Mouse (Mus musculus) C2C12 (cell line): ENCODE measurements around the gene Vmn1r89. TPM values are rescaled to one million over a fixed set of nuclear protein-coding genes. Genes with fewer than 3 reads are reported as not detected.

Experiments
- H3K27me3 ChIP-seq: one replicate; pipeline ENCODE4 v1.6.1; 2011; ENCODE audit not compliant: control insufficient read depth, insufficient read depth, insufficient read length
- H3K36me3 ChIP-seq: one replicate; pipeline ENCODE4 v1.6.1; 2011; ENCODE audit not compliant: control insufficient read depth, insufficient read depth
- H3K4me3 ChIP-seq: one replicate; pipeline ENCODE4 v1.5.1; 2011; ENCODE audit warnings: mild to moderate bottlenecking, control low read depth; ENCODE audit not compliant: poor library complexity, insufficient read depth, severe bottlenecking
- H3K79me2 ChIP-seq: one replicate; pipeline ENCODE4 v1.6.1; 2011; ENCODE audit not compliant: control insufficient read depth, insufficient read depth
- H3K79me3 ChIP-seq: one replicate; pipeline ENCODE4 v1.6.1; 2011; ENCODE audit warnings: low read depth, control low read depth
- H3ac ChIP-seq: one replicate; pipeline ENCODE3; 2011; ENCODE audit warnings: low read depth; ENCODE audit not compliant: control insufficient read depth, insufficient read length
- CEBPB ChIP-seq: IDR thresholded peaks from one replicate; pipeline ENCODE4 v1.6.1; 2011; ENCODE audit warnings: low read depth, mild to moderate bottlenecking, control low read depth, moderate library complexity
- CTCF ChIP-seq: IDR thresholded peaks from one replicate; pipeline ENCODE4 v1.5.1; 2011; ENCODE audit not compliant: control insufficient read depth, insufficient read depth, insufficient read length
- FOSL1 ChIP-seq: IDR thresholded peaks from one replicate; pipeline ENCODE4 v1.8.0; 2011; ENCODE audit warnings: mild to moderate bottlenecking, low read length; ENCODE audit not compliant: poor library complexity, insufficient read depth, severe bottlenecking
- MAX ChIP-seq: IDR thresholded peaks from one replicate; pipeline ENCODE4 v1.6.1; 2011; ENCODE audit warnings: mild to moderate bottlenecking, control low read depth
- MYOD1 ChIP-seq: IDR thresholded peaks from one replicate; pipeline ENCODE4 v1.6.1; 2011; ENCODE audit warnings: low read depth; ENCODE audit not compliant: control insufficient read depth, insufficient read length
- MYOG ChIP-seq: IDR thresholded peaks from one replicate; pipeline ENCODE4 v1.6.1; 2011; ENCODE audit not compliant: control insufficient read depth, insufficient read length; ENCODE audit errors: extremely low read depth
- USF1 ChIP-seq: IDR thresholded peaks from one replicate; pipeline ENCODE4 v1.6.1; 2011; ENCODE audit warnings: low read depth, mild to moderate bottlenecking, control low read depth, moderate library complexity
- long read RNA-seq, 2 experiments: library from polyadenylated mRNA; unstranded; transcript quantifications; one replicate each; pipeline ENCODE4 v2.0.0; 2019 to 2020
- polyA plus RNA-seq: library from polyadenylated mRNA; unstranded; fragments of >200 nt; fragmentation: generic; extraction: Trizol; gene quantifications from one replicate; pipeline ENCODE4 v1.2.1, GENCODE M21; 2012; ENCODE audit warnings: missing spikeins

Vmn1r89 gene
- not detected for polyA plus RNA-seq
- long read RNA-seq, experiment 1, result 0 reads
- long read RNA-seq, experiment 2, result 0 reads

DNA sequence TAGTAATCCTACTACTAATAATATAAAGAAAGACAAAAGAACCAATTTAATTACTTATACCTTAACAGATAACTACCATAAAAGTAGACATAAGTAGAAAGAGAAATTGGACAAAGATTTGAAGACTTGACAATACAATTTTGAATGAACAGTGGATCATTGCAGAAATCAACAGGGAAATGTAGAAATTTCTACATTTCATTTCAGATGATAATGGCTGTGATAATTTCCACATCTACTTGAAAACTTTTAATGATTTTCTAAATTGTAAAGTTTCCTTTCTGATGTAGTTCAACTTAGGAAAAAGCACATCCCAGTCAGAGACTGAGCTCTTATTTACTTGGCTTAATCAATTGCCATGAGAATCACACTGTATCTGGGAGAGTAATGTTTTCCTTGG lies at the start of gene Vmn1r89:
Vmn1r89 (plus strand) TSS at position 301 of the 400 bp plus-strand sequence.
- TF ChIP-seq MAX, result no peak
- no peak for TF ChIP-seq FOSL1
- TF ChIP-seq CEBPB, result no peak
- TF ChIP-seq USF1, result no peak
- TF ChIP-seq MYOD1, result no peak
- TF ChIP-seq CTCF, result no peak
- Histone ChIP-seq H3K79me2 (no peaks in the 10 kb centered on the region), H3ac (no peak within 1 kb of the TSS), H3K27me3 (no peaks in the 10 kb centered on the region), H3K36me3 (no peaks in the 10 kb centered on the region), H3K4me3 (no peak within 1 kb of the TSS), H3K79me3 (no peaks in the 10 kb centered on the region)

DNA sequence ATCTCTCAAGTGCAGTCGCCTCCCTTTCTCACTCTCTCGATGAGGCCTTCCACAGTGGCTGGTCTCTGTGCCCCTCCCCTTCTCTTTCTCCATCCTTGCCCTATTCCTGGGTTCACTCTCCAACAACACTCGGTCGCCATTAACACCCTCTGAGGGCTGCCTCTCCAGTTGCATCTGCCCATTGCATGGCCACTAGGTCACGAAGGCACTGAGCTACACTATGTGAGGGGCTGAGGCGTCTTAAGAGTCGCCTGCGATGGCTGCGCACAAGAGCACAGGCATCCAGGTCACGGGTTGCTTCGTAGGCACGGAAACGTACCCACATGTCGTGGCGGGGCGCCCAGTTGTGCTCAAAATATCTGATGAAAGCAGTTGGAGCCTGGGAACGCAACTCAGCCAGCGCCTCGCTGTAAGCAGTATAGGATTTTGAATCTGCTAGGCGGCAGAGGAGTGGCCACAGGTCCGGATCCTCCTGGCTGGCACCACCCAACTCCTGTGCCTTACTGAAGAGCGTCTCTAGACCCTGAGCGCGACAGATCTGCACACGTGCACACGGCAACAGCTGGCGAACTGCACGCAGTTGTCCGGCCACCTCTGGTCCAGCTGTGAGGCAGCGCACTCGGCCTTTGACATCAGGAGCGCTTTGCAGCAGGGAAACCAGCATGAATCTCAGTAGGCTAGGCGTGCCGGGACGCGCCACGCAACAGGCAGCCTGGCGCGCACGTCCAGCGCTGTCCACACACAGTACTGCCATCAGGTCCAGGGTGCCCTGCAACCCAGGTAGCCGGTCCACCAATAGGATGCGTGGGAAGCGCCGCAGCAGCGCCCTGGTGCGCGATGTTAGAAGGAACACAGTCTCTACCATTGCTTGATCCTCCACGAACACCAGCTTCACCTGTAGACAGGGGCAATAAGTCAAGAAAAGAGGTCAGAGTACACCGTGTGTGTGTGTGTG lies 48.2 kb downstream of the Vmn1r89 start:
- Histone ChIP-seq H3K79me2 (no peaks in the 10 kb centered on the region), H3K36me3 (no peaks in the 10 kb centered on the region), H3K4me3 (no peak overlapping the region), H3ac (no peak overlapping the region), H3K27me3 (no peaks in the 10 kb centered on the region), H3K79me3 (no peaks in the 10 kb centered on the region)
- TF ChIP-seq USF1 (no peak), CTCF (no peak), CEBPB (no peak), FOSL1 (no peak), MYOD1 (no peak), MYOG (no peak), MAX (no peak)

DNA sequence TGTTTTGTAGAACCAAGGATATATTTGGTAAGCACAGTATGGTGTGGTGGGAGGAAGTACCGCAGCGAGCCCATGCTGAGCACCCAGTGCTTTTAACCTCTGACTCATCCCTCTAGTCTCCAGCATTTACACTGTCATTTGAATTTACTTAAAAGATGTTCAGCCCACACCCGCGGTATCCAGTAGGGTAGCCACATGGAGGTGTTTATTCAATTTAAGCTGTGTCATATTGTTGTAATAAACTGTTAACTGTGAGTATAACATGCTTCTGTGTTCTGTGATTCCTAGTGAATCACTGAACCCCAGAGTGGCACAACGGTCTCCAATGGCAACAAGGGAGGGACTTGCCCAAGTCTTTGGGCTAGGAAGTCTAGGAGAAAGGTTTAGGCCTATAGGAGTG lies 51.0 kb downstream of the Vmn1r89 start:
- no peaks in the 10 kb centered on the region for H3K27me3 ChIP-seq
- H3K79me3 ChIP-seq, result no peaks in the 10 kb centered on the region
- H3K36me3 ChIP-seq, result no peaks in the 10 kb centered on the region
- no peak for TF ChIP-seq MYOD1
- no peak for TF ChIP-seq MYOG
- no peak for TF ChIP-seq USF1
- no peak for TF ChIP-seq CTCF
- TF ChIP-seq CEBPB, result no peak
- TF ChIP-seq FOSL1, result no peak
- H3K4me3 ChIP-seq, result no peak overlapping the region
- H3K79me2 ChIP-seq, result no peaks in the 10 kb centered on the region
- no peak overlapping the region for H3ac ChIP-seq

DNA sequence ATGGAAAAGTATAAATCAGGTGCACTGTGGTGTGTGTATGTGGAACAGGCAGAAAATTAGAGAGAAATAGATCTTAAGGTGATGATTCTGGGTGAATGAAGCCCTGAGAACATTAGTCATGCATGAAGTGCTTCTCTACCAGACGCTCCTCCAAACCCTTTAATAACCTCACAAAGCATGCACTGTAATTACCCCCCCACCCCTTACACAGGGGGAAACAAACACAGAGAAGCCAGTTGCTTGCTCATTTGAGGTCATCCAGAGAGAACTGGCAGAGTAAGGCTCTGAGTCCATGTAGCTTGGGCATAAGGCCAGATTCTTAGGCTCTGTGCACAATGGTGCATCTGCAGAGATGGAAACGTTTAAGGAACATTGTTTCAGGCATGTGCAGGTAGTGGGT lies 51.6 kb downstream of the Vmn1r89 start:
- TF ChIP-seq CEBPB (no peak), MYOD1 (no peak), MYOG (no peak), CTCF (no peak)
- Histone ChIP-seq H3ac (no peak overlapping the region), H3K27me3 (no peaks in the 10 kb centered on the region), H3K36me3 (no peaks in the 10 kb centered on the region), H3K79me3 (no peaks in the 10 kb centered on the region), H3K4me3 (no peak overlapping the region), H3K79me2 (no peaks in the 10 kb centered on the region)

DNA sequence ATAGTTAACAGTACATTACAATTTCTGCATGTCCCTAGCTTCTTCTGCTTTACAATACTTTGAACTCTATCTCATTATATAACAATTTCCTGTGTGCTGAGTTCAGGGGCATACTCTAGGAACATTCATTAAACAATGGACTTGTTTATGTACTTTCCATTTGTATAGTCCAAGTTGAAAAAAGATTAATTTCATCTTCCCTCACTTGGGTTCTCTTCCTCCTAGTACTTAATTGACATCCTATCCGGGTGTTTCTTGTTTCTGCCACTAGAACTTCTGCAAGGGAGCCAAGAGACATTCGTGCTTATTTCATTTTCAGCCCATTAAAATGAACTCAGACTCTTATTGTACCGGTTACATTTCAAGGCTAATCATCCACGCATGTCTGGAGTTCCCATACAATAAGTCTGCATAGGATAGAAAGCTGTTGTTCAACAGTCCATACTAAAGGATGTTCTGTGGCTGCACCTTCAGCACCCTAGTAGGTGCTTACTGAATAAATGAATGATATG lies 56.0 kb downstream of the Vmn1r89 start:
- no peaks in the 10 kb centered on the region for H3K36me3 ChIP-seq
- TF ChIP-seq CEBPB, result no peak
- TF ChIP-seq MAX, result no peak
- TF ChIP-seq USF1, result no peak
- TF ChIP-seq MYOD1, result no peak
- no peak for TF ChIP-seq FOSL1
- no peak for TF ChIP-seq MYOG
- TF ChIP-seq CTCF, result no peak
- H3K79me3 ChIP-seq, result no peaks in the 10 kb centered on the region
- H3ac ChIP-seq, result no peak overlapping the region
- H3K27me3 ChIP-seq, result no peaks in the 10 kb centered on the region
- no peak overlapping the region for H3K4me3 ChIP-seq
- no peaks in the 10 kb centered on the region for H3K79me2 ChIP-seq
